Mouse (Mus musculus): ENCODE data around the gene Galns. TPM values are rescaled to one million over a fixed set of nuclear protein-coding genes. Genes with fewer than 3 reads are reported as not detected.

Galns gene
- polyA plus RNA-seq, 1 experiment from 2014 or later: 8.7 TPM

Small RNA genes within 50 kb of the gene (microRNA-seq; reads per million reads assigned to microRNA genes)
- gene Mir6396: not detected

Other genes starting within 250 kb of the Galns start
- 28.8 and 31.8 TPM in 2 replicates for gene Zc3h18, start 234.9 kb downstream of the Galns start, polyA plus RNA-seq (2015; fragmentation: Nextera tagmentation; extraction: Ambion mirVana)
- not detected in 2 replicates for gene Il17c, start 189.4 kb downstream of the Galns start, polyA plus RNA-seq (2015; fragmentation: Nextera tagmentation; extraction: Ambion mirVana)
- 38.3 and 41.6 TPM in 2 replicates for gene Cyba, start 178.5 kb downstream of the Galns start, polyA plus RNA-seq (2015; fragmentation: Nextera tagmentation; extraction: Ambion mirVana)
- gene Mvd, start 168.0 kb downstream of the Galns start, polyA plus RNA-seq (2015; fragmentation: Nextera tagmentation; extraction: Ambion mirVana): 70.1 and 87.7 TPM in 2 replicates
- gene Snai3, start 150.7 kb downstream of the Galns start, polyA plus RNA-seq (2015; fragmentation: Nextera tagmentation; extraction: Ambion mirVana): 0.12 TPM in 1 of 2 replicates, not detected in the other
- 30.9 and 32.5 TPM in 2 replicates for gene Rnf166, start 135.4 kb downstream of the Galns start, polyA plus RNA-seq (2015; fragmentation: Nextera tagmentation; extraction: Ambion mirVana)
- 78.5 and 85.1 TPM in 2 replicates for gene Ctu2, start 135.3 kb downstream of the Galns start, polyA plus RNA-seq (2015; fragmentation: Nextera tagmentation; extraction: Ambion mirVana)
- gene Piezo1, start 60.1 kb downstream of the Galns start, polyA plus RNA-seq (2015; fragmentation: Nextera tagmentation; extraction: Ambion mirVana): 1.7 and 3.5 TPM in 2 replicates
- 8.0 and 11.4 TPM in 2 replicates for gene Cdt1, start 43.4 kb downstream of the Galns start, polyA plus RNA-seq (2015; fragmentation: Nextera tagmentation; extraction: Ambion mirVana)
- 202 and 203 TPM in 2 replicates for gene Aprt, start 34.6 kb downstream of the Galns start, polyA plus RNA-seq (2015; fragmentation: Nextera tagmentation; extraction: Ambion mirVana)
- 109 and 110 TPM in 2 replicates for gene Trappc2l, start 177 bp upstream of the Galns start, polyA plus RNA-seq (2015; fragmentation: Nextera tagmentation; extraction: Ambion mirVana)
- not detected in 2 replicates for gene Pabpn1l, start 11.3 kb upstream of the Galns start, polyA plus RNA-seq (2015; fragmentation: Nextera tagmentation; extraction: Ambion mirVana)
- gene Cbfa2t3, start 87.6 kb upstream of the Galns start, polyA plus RNA-seq (2015; fragmentation: Nextera tagmentation; extraction: Ambion mirVana): 12.6 and 18.3 TPM in 2 replicates
- 17.8 and 19.3 TPM in 2 replicates for gene Acsf3, start 164.0 kb upstream of the Galns start, polyA plus RNA-seq (2015; fragmentation: Nextera tagmentation; extraction: Ambion mirVana)
- gene Cdh15, start 236.5 kb upstream of the Galns start, polyA plus RNA-seq (2015; fragmentation: Nextera tagmentation; extraction: Ambion mirVana): 2.3 and 2.9 TPM in 2 replicates